Mouse (Mus musculus) myocyte (in vitro differentiated cells): ENCODE data around the gene Capzb. TPM values are rescaled to one million over a fixed set of nuclear protein-coding genes. Genes with fewer than 3 reads are reported as not detected.

Experiments
- H3K27me3 ChIP-seq: one replicate; pipeline ENCODE4 v1.6.1; 2011; ENCODE audit not compliant: control insufficient read depth, insufficient read depth, insufficient read length
- H3K36me3 ChIP-seq: one replicate; pipeline ENCODE4 v1.6.1; 2011; ENCODE audit not compliant: control insufficient read depth, insufficient read depth
- H3K4me2 ChIP-seq: one replicate; pipeline ENCODE4 v1.6.1; 2011; ENCODE audit warnings: low read depth, control low read depth
- H3K4me3 ChIP-seq: one replicate; pipeline ENCODE4 v1.5.1; 2011; ENCODE audit warnings: mild to moderate bottlenecking, control low read depth, moderate library complexity
- H3K79me2 ChIP-seq: one replicate; pipeline ENCODE4 v1.6.1; 2011; ENCODE audit not compliant: control insufficient read depth, insufficient read depth
- H3ac ChIP-seq: one replicate; pipeline ENCODE4 v1.6.1; 2011; ENCODE audit not compliant: control insufficient read depth, insufficient read length
- CEBPB ChIP-seq: IDR thresholded peaks from 2 replicates; pipeline ENCODE4 v1.6.1; 2011; ENCODE audit warnings: mild to moderate bottlenecking, moderate library complexity; ENCODE audit not compliant: poor library complexity, insufficient read depth, severe bottlenecking
- E2F4 ChIP-seq: IDR thresholded peaks from one replicate; pipeline ENCODE4 v1.6.1; 2011; ENCODE audit warnings: mild to moderate bottlenecking, control low read depth, moderate library complexity; ENCODE audit not compliant: insufficient read depth
- MAX ChIP-seq: IDR thresholded peaks from one replicate; pipeline ENCODE4 v1.6.1; 2011; ENCODE audit warnings: low read depth, mild to moderate bottlenecking, control low read depth
- MYOD1 ChIP-seq, 3 experiments: IDR thresholded peaks; one replicate each; pipeline ENCODE4 v1.6.1; 2011; ENCODE audit warnings: control low read depth in 2 of 3, low read depth in 2 of 3, mild to moderate bottlenecking in 2 of 3, moderate library complexity in 1 of 3; ENCODE audit not compliant: insufficient read length in 2 of 3, control insufficient read depth in 1 of 3
- MYOG ChIP-seq, 3 experiments: IDR thresholded peaks; one replicate each; pipeline ENCODE4 v1.6.1; 2011; ENCODE audit warnings: control low read depth in 2 of 3, low read depth in 2 of 3, mild to moderate bottlenecking in 2 of 3; ENCODE audit not compliant: insufficient read length in 2 of 3, control insufficient read depth in 1 of 3, insufficient read depth in 1 of 3
- POLR2A ChIP-seq: IDR thresholded peaks from one replicate; pipeline ENCODE4 v1.6.1; 2011; ENCODE audit warnings: low read depth, mild to moderate bottlenecking, control low read depth, moderate library complexity; ENCODE audit not compliant: insufficient read length
- POLR2AphosphoS2 ChIP-seq: IDR thresholded peaks from one replicate; pipeline ENCODE4 v1.6.1; 2011; ENCODE audit warnings: low read depth, control low read depth; ENCODE audit not compliant: insufficient read length
- REST ChIP-seq: IDR thresholded peaks from one replicate; pipeline ENCODE4 v1.6.1; 2011; ENCODE audit warnings: mild to moderate bottlenecking, control low read depth, moderate library complexity; ENCODE audit not compliant: insufficient read depth, insufficient read length
- SRF ChIP-seq: IDR thresholded peaks from one replicate; pipeline ENCODE4 v1.6.1; 2011; ENCODE audit warnings: low read depth; ENCODE audit not compliant: control insufficient read depth, insufficient read length
- TCF12 ChIP-seq: IDR thresholded peaks from one replicate; pipeline ENCODE4 v1.6.1; 2011; ENCODE audit warnings: mild to moderate bottlenecking, control low read depth; ENCODE audit not compliant: poor library complexity, insufficient read depth, severe bottlenecking
- TCF3 ChIP-seq: IDR thresholded peaks from one replicate; pipeline ENCODE4 v1.6.1; 2011; ENCODE audit warnings: low read depth, control low read depth; ENCODE audit not compliant: insufficient read length
- USF1 ChIP-seq: IDR thresholded peaks from one replicate; pipeline ENCODE4 v1.6.1; 2011; ENCODE audit warnings: low read depth, mild to moderate bottlenecking, control low read depth, moderate library complexity
- polyA plus RNA-seq: library from polyadenylated mRNA; unstranded; fragments of >200 nt; fragmentation: generic; extraction: Trizol; gene quantifications from one replicate; pipeline ENCODE4 v1.2.1, GENCODE M21; 2012; ENCODE audit warnings: missing spikeins

Gene Capzb
- polyA plus RNA-seq, 1 experiment = 247 TPM

DNA sequence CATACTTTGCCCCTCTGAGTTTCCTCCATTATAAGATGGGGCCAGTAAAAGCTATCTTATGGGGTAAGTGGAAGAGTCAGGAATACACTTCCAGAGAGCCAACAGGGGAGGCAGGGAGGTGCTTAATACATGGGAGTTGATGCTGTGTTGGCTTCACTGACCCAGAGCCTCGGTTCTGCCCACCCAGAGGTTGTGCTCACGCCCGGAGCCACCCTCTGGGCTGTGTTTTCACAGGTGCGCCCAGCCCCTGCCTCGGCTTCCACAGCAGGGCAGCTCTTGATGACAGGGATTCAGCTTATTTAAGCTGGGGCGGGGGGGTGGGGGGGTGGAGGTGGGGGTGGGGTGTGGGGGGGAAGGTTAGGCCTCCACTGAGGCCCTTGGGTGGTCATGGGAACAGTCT is 52.1 kb downstream of the Capzb start:
- no peak overlapping the region for H3ac ChIP-seq
- H3K36me3 ChIP-seq = peaks cover 6% of the 10 kb centered on the region
- H3K27me3 ChIP-seq = no peaks in the 10 kb centered on the region
- peaks cover 60% of the 10 kb centered on the region for H3K79me2 ChIP-seq
- no peak overlapping the region for H3K4me2 ChIP-seq
- TF ChIP-seq USF1 (no peak), TCF3 (no peak), SRF (no peak), E2F4 (no peak), REST (no peak), POLR2AphosphoS2 (no peak), TCF12 (no peak), MAX (no peak), CEBPB (no peak), MYOG (IDR thresholded peaks at IDR 0.05; ENCODE audit: control insufficient read depth in 1 of 3, insufficient read depth in 1 of 3, insufficient read length in 2 of 3, low read depth in 2 of 3) (no peak), POLR2A (no peak), MYOD1 (IDR thresholded peaks at IDR 0.05; ENCODE audit: control insufficient read depth in 1 of 3, insufficient read length in 2 of 3, low read depth in 2 of 3) (no peak)
- no peak overlapping the region for H3K4me3 ChIP-seq

DNA sequence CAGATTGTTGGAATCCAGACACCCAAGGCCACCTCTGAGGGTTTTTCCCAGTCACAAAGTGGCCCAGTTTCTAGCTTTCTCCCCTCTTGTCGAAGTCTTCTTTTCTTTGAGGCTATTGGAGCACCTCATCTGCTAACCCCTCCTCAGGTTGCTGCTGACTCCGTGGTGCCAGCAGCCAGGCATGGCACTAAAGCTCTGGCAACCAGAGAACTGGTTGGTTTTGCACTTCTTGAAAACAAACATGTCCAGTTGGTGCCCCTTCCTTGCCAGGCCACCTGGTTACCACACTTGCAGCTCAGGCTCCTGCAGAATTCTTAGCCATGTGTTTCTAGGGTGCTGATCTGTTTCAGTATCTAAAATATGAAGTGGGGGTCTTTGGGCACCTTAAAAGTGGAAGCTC is 52.8 kb downstream of the Capzb start:
- Histone ChIP-seq H3ac (no peak overlapping the region), H3K36me3 (peaks cover 3% of the 10 kb centered on the region), H3K4me2 (no peak overlapping the region), H3K27me3 (no peaks in the 10 kb centered on the region), H3K4me3 (no peak overlapping the region), H3K79me2 (peaks cover 62% of the 10 kb centered on the region)
- TF ChIP-seq USF1 (no peak), POLR2AphosphoS2 (no peak), E2F4 (no peak), CEBPB (no peak), TCF3 (no peak), MAX (no peak), POLR2A (no peak), MYOG (IDR thresholded peaks at IDR 0.05; ENCODE audit: control insufficient read depth in 1 of 3, insufficient read depth in 1 of 3, insufficient read length in 2 of 3, low read depth in 2 of 3) (no peak), REST (no peak), MYOD1 (IDR thresholded peaks at IDR 0.05; ENCODE audit: control insufficient read depth in 1 of 3, insufficient read length in 2 of 3, low read depth in 2 of 3) (no peak), TCF12 (no peak), SRF (no peak)

DNA sequence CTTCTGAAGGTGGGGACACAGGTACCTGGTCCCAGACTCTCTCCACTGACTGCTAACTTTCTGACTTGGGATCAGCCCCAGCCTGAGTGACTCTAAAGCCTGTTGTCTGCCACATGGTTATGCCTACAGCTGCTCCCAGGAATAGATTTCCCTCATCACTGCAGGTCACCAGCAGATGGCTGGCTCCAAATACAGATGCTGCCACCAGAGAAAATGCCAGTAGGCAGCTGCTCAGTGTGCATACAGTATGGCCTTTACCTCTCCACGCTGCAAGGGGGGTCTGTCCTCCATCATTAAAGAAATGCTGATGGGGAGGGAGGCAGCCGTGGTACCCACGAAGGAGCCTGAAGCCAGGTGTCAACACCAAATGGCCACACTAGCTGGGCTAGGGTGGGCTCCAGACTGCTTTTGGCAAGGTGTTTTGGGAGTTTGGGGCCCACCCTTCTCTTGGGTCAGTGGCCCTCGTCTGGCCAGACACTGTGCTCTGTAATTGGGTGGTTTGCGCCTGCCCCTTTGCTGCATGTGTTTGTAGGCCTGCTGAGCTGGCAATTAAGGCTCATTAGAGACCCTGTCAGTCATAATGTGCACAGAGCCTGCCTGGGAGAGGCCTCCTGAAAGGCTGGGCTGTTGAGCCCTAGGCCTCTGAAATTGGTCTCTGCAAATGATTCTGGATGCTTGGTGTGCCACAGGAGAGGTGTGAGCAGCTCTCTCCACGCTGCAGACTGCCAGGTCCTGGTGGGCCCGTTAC is 53.6 kb downstream of the Capzb start:
- TF ChIP-seq POLR2AphosphoS2 (no peak), MYOD1 (IDR thresholded peaks at IDR 0.05; ENCODE audit: control insufficient read depth in 1 of 3, insufficient read length in 2 of 3, low read depth in 2 of 3) (peak in 1 of 3 experiments; percentile 49), MYOG (IDR thresholded peaks at IDR 0.05; ENCODE audit: control insufficient read depth in 1 of 3, insufficient read depth in 1 of 3, insufficient read length in 2 of 3, low read depth in 2 of 3) (peak in 2 of 3 experiments; percentile 48 to 63)
- Histone ChIP-seq H3K4me2 (no peak overlapping the region), H3K27me3 (no peaks in the 10 kb centered on the region), H3K36me3 (peaks cover 3% of the 10 kb centered on the region), H3K4me3 (no peak overlapping the region), H3K79me2 (peaks cover 66% of the 10 kb centered on the region), H3ac (no peak overlapping the region)

DNA sequence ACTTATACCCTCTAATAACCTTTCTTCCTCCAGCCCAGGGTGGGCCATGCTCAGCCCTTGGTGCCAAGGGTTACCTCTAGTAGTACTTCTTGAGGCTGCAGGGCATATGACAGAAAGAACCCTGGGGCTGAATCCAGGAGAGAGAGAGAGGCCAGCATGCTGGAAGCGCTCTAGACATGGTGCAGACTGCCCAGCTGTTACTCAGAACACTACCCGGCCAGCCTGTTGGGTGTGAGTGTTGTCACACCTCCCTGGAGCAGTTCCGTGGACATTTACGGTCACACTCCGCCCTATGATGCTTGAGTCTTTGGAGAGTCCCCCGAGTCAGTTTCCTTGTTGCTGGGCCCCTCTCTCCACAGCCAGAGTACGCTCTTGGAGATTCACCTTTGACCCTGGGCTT is 55.3 kb downstream of the Capzb start:
- H3K79me2 ChIP-seq = peaks cover 68% of the 10 kb centered on the region
- TF ChIP-seq TCF12 (no peak), USF1 (no peak), MYOD1 (IDR thresholded peaks at IDR 0.05; ENCODE audit: control insufficient read depth in 1 of 3, insufficient read length in 2 of 3, low read depth in 2 of 3) (no peak), MAX (no peak), E2F4 (no peak), SRF (no peak), CEBPB (no peak), TCF3 (no peak), POLR2AphosphoS2 (no peak), POLR2A (no peak), MYOG (IDR thresholded peaks at IDR 0.05; ENCODE audit: control insufficient read depth in 1 of 3, insufficient read depth in 1 of 3, insufficient read length in 2 of 3, low read depth in 2 of 3) (no peak), REST (no peak)
- H3ac ChIP-seq = no peak overlapping the region
- no peaks in the 10 kb centered on the region for H3K27me3 ChIP-seq
- no peak overlapping the region for H3K4me2 ChIP-seq
- H3K4me3 ChIP-seq = no peak overlapping the region
- H3K36me3 ChIP-seq = peaks cover 3% of the 10 kb centered on the region

DNA sequence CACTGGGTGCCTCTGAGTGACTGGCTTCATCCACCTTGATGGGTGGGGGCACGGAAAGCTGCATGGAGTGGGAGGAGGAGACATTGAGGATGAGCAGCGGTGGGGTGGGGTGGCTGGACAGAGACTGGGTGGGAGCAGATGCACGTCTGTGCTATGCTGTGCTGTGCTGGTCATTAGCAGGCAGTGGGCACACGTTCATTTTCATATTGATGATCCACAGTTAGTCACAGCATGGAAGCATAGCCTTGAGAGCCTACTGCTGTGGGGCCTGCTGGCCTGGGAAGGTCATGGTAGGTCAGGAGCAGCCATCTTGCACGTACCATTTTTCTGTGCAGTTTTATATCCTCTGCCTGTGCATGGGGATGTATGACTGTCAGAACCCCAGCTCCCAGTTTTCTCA is 56.0 kb downstream of the Capzb start:
- Histone ChIP-seq H3K4me2 (no peak overlapping the region), H3K36me3 (peaks cover 3% of the 10 kb centered on the region), H3K4me3 (no peak overlapping the region), H3K27me3 (no peaks in the 10 kb centered on the region), H3ac (no peak overlapping the region), H3K79me2 (peaks cover 68% of the 10 kb centered on the region)
- TF ChIP-seq MAX = no peak
- TF ChIP-seq REST = no peak
- no peak for TF ChIP-seq TCF12
- TF ChIP-seq MYOD1 (IDR thresholded peaks at IDR 0.05; ENCODE audit: control insufficient read depth in 1 of 3, insufficient read length in 2 of 3, low read depth in 2 of 3) = no peak
- no peak for TF ChIP-seq MYOG (IDR thresholded peaks at IDR 0.05; ENCODE audit: control insufficient read depth in 1 of 3, insufficient read depth in 1 of 3, insufficient read length in 2 of 3, low read depth in 2 of 3)
- no peak for TF ChIP-seq E2F4
- no peak for TF ChIP-seq CEBPB
- TF ChIP-seq SRF = no peak
- no peak for TF ChIP-seq POLR2AphosphoS2
- no peak for TF ChIP-seq POLR2A
- no peak for TF ChIP-seq USF1
- TF ChIP-seq TCF3 = no peak
